Mouse (Mus musculus) lung, adult 2 months (tissue): ENCODE results near the gene Npnt.

Source experiments
- CTCF ChIP-seq: fragments of 200-500 bp; IDR thresholded peaks from 2 replicates; pipeline ENCODE4 v1.5.1; 2011; ENCODE audit warnings: mild to moderate bottlenecking, low read length, control low read depth; ENCODE audit not compliant: insufficient read depth
- POLR2A ChIP-seq: fragments of 200-500 bp; IDR thresholded peaks from 2 replicates; pipeline ENCODE4 v1.6.1; 2011; ENCODE audit warnings: low read depth, mild to moderate bottlenecking, control low read depth, low read length, borderline replicate concordance; ENCODE audit errors: extremely low read depth

DNA sequence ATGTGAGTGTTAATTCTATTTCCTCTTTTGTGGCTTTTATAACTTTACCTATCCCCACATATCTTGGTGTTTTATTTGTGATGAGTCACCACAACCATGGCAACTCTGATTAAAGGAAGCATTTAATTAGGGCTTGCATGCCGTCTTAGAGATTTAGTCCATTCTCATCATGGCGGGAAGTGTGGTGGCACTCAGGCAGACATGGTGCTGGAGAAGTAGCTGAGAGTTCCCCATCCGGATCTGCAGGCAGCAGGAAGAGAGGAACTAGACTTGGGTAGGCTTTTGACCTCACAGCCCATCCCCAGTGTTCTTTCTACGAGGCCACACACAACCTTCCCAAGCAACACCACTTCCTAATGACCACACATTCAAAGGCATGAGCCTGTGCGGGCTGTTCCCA, 16.2 kb upstream of the Npnt start:
- TF ChIP-seq POLR2A (no peak), CTCF (no peak)
